Mouse (Mus musculus) urinary bladder, postnatal 14 days (tissue): ENCODE results near the gene Ssc4d.

Experiments
- DNase-seq: peaks from one replicate; pipeline ENCODE4 v3.0.0; 2021; ENCODE audit warnings: low spot score

Gene Ssc4d

DNA sequence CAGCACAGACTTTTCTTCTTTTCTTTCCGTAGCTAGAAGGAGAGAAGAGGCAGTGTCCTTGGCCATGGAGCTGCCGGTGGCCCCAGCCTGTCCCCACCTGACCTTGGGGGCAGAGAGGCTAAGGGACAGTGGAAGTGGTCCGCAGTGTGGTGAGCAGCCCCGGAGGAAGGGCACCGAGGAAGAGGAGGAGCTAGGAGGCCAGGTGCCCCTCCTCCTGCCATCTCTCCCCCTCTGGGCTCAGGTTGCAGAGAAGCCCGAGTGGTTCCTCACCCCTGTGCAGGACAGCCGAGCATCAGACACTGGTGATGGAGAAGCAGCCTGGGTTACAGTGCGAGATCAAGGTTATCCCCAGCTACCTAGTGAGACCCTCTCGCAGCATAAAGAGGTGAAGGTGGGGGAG lies at the start of gene Ssc4d:
Gene Ssc4d, minus strand, starts transcription at position 167 of the 400 bp plus-strand sequence.
- DNase-seq: no peak

DNA sequence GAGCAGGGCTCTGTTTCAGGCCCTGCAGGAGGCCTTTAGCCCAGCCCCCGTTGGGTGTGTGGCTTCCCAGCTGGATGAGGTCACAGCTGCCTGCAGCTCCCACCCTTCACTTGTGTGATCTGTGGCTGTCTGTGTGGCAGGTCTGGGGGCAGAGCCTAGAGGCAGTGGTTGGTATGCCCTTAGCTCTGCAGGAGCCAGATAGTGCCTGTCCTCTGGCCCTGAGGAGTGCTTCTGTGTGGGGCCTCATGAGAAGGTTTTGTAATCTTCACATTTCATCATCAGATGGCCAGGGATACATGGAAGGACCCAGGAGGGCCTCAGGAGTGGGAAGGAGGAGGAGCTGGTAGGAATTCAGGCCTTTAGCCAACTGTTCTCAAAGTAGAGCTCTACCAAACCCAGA lies 45.6 kb upstream of the Ssc4d start:
- no peak for DNase-seq

DNA sequence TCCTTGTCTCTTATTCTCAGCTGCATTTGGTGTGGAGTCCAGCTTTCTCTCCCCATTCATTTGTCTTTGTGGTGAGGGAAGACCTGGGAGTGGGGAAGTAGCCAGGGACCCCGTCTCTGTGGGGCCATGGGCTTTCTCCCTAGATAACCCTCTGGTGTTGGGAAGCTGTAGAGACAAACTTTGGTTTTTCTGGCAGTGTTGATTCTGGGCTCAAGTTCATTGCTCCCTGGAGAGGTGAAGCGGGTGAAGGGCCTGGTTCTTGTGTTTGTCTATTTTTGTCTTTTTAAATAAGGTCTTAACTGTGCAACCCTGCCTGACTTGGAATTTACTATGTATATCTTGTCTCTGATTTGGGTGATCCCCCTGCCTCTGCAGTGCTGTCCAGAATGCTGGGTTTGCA lies 44.4 kb upstream of the Ssc4d start:
- DNase-seq: no peak

DNA sequence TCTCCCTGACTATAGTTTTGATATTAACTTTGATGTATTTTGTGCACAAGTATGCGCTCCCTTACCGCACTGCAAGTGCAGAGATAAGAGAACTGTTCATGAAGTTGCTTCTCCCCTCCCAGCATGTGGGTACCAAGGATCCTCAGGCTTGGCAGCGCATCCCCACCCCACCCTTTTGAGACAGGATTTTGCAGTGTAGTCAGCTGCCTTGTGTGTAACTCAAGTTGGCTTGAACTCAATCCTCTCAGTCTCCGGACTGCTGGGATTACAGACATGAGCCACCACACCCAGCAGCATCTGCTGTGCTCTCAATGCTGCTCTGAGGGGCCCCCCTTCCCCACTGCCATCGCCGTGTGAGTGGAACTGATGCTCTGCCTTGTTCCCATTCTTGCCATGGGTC lies 42.9 kb upstream of the Ssc4d start:
- DNase-seq: peak; percentile 26

DNA sequence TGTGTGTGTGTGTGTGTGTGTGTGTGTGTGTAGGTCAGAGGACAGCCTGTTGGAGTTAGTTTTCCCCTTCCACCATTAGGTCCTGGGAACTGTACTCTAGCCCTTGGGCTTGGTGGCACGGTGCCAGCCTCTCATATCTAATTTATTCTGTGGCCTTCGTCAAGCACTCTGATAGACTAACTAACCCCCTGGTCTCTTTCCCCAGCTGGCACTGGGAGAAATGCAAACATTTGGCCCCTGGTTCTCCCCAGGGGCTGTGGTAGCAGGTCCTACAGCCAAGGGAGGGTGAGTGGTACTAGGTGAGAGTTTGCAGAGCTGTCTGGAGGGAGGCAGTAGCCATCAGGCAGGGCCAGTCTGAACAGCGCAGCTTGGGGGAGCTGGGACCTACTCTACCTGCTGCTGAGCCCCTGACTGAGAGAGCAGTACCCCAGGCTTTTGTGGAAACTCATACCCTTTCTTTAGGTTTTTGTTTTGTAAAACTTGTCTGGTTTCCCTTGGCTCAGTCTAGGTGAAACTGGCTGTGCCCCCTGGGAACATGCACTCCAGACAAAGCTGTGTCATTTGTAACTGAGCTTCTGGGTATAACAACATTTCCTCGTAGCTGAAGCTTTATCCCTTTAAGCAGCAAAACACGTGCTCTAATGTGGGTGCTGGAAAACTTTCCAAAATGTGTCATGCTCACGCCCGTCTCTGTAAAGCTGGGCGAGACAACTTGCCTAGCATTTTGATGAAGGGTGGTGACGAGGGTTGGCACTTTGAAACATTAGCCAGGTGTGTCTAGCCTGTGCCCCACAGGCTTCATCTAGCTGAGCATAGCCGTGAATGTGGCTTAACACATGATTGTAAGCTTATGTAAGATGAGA lies 41.9 kb upstream of the Ssc4d start:
- DNase-seq: peak; percentile 67

DNA sequence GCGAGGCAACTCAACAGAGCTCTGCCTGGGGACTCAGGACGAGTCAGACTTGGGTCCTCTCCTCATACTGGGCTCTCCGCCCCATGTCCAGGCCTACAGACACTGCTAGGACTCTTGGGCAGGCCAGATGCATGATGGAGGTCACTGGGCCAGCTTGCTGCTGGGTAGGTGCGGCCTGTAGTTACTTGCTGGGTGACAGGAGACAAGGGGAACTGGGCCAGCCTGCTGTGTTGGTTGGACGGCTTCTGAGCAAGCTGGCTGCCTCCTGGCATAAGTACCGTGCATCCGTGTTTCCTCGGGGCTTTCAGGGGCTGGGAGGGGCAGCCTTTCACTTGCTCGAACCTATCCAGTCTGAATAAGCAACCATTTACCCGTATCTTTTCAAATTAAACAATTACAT lies 41.3 kb upstream of the Ssc4d start:
- peak; percentile 80 for DNase-seq

DNA sequence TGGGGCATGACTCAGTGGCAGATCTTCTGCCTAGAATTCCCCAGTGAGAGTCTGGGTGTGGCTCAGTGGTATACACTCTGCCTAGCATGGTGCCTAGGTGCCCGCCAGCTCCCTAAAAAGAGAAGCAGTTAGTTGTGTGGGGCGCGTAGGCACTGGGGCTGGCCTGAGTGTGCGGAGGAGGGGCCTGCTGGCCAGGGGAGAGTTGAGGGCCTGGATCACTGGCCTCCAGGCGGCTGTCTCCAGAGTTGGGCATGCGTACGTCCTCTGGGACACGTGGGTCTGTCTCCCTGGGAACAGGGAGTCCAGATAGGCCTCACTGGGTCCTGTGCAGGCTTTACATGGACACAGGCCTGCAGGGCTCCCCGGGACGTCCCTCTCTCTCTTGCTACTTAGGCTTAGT lies 40.5 kb upstream of the Ssc4d start:
- peak; percentile 32 for DNase-seq

DNA sequence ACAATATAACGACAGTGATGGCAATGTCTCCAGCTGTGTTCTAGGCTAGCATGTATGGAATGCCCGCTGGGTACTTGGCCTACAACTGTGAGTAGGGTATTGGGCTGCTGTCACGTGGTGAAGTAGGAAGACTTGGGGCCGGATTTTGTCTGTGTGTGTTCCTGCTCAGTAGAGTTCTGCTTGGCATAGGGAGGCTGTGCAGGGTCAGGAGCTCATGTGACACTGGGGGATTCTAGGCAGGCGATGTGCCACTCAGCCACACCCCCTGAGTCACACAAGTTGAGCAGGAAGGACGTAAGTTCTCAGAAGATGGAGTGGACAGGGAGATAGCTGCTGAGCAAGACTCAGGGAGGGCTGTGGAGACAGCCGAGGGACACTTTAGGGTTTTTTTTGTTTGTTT lies 33.4 kb upstream of the Ssc4d start:
- no peak for DNase-seq

DNA sequence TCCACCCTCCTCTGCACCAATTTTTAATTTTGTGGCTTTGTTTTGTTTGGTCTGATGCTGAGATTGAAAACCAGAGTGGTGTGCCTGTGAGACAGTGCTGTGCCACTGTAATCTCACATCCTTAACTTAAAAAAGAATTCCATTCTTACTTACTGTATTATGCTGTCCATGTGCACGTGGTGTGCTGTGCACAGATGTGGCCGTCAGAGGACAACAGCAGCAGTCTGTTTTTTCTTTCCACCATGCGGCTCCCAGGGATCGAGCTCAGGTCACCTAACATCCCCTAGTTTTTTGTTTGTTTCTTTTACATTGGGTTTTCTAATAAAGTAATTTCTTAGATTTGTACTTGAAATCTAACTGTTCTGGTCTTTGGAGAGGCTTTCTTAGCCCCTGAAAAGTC lies 30.2 kb upstream of the Ssc4d start:
- no peak for DNase-seq

DNA sequence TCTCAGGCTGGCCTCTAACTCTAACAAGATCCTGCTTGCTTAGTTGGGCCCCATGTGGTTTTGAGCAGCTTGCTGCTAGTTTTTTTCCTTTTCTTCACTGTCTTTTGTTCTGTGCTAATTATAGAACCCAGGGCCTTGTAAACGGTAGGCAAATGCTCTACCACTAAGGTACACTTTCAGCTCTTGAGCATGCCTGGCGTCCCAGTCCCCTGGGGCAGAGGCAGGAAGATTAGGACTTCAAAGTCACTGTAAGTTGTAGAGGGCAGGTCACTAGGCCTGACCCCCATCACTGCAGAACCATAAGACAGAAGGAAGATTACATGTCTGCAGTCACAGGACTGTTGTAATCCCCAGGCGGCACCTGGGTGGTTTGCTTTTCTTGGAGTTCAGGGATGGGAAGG lies 28.4 kb upstream of the Ssc4d start:
- DNase-seq: no peak

DNA sequence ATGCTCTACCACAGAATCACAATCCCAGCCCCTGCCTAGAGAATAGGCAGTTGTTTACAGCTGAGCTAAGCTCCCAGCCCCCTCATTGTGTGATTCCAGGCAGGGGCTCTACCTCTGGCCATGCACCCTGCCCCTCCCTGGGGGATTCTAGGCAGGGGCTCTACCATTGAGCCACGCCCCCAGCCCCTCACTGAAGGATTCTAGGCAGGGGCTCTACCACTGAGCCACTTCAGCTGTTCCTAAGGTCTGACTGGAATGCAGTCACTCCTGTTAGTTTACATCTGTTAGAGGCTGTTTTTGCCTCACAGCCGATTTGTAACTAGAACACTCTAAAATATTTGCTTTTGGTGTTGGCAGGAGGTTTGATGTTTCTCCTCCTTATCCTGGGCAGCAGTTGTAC lies 28.0 kb upstream of the Ssc4d start:
- DNase-seq: no peak

DNA sequence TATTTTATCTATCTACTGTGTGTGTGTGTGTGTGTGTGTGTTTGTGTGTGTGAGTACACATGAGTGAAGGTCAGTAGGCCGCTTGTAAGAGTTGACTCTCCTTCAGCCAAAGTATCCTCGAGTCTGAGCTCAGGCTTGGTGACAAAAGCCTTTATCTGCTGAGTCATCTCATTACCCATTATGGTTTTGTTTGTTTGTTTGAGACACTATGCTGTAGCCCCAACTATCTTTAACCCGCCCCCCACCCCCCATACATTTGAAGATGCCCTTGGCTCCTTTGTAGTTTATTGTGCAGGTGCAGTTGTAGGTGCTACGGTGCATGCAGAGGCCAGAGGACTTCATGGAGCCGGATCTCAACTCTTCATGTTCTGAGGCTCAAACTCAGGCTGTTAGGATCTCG lies 26.9 kb upstream of the Ssc4d start:
- no peak for DNase-seq

DNA sequence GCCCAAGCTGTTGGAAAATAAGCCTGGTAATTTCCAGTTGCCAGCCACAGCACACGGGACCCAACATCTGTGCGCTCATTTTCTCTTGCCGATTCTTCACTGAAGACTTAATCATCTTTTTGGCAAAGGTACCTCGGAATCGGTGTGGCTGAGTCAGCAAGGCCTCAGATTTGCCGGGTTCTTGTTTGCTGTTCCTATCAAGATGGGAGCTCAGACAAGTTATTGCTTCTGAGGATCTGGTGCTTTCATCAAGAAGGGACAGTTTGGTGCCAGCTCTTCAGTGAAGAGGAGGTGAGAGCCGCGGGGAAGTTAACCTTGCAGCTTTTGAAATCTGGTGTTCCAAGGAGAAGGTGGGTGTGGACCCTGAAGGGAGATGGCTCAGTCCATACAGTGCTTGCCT lies 21.8 kb upstream of the Ssc4d start:
- no peak for DNase-seq

DNA sequence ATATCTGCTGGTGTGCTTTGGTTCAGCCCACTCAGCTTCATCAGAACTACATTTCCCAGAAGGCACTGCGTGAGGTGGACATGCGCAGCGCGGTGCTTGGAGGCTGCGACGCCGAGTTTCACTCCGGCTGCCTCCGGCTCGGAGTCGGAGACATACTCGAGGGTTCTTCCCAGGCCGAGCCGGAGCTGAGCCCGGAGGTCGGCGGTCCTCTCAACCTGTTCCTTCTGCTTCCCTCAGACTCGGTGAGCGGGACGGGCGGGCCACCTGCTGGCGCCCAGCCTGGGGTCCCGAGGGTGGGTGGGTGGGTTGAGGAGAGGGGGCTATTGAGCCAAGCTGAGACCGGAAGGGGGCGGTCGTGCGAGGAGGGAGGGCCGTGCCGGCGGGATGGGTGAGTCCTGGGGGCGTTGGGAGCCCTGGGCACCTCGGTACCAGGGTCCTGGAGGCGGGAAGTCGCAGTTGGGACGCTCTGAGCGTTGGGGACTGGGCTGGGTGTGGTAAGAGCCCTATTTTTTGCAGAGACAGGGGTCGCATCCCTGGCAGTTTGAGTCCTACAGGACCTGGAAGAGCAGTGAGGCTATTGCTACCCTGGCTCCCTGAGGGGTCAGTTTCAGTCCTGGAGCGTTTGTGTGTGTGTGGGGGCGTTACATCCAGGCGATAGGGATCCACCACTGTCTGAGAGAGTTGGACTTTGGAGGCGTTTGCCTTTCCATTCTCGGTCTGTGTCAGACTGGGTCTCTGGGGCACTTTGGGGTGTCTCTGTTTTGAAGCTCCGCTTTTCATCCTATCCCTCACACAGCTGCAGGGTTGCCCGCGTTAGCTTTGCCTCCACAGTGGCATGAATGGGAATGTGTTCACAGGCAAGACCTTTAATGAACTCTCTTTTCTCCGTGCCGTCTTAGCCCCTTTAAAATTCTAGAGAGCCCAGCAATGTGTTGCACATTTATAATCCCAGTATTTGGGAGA lies 20.7 kb upstream of the Ssc4d start, which contains the start of gene Dtx2:
Gene Dtx2, plus strand, starts transcription at position 76 of the 963 bp plus-strand sequence.
- DNase-seq: peak; percentile 90

DNA sequence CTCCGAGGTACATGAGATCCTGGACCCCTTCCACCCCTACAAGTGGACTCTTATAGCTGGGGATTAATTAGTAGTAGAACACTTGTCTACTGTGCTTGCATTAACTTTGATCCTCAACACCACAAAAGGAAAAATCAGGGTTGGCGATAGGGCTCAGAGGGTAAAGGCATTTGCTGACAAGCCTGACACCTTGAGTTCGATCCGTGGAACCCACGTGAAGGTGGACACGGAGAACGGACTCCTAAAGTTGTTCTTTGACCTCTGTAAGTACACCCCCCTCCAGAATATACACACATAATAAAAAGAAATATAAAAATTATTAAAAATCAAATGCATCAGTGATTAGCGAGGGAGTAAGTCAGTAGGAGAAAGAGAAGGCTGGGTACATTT lies 20.0 kb upstream of the Ssc4d start:
- DNase-seq: no peak

DNA sequence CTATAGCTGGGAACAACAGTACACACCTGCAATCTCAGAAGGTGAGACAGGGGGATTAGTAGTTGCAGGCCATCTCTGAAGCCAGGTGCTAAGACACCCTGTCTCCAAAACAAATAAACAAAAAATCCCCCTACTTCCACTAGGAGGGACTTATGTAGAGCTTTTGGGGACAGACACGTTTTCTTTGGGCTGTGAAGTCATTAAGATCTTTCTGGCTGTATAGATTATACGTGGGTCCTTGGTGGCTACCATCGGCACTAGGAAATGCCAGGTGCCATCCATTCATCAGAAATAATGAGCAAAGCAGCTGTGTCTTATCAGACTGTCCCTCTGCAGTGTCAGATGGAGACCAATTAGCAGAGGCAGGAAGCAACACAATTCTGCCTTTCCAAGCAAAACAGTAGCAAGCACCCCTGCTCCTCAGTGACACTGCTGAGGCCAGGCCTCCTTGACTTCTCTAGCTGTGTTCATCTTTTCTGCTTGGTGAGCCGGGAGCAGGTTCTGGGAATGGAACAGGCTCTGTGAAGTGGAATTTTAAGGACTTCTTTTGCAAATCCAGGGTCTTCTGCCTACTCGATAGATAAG lies 19.1 kb upstream of the Ssc4d start:
- no peak for DNase-seq

DNA sequence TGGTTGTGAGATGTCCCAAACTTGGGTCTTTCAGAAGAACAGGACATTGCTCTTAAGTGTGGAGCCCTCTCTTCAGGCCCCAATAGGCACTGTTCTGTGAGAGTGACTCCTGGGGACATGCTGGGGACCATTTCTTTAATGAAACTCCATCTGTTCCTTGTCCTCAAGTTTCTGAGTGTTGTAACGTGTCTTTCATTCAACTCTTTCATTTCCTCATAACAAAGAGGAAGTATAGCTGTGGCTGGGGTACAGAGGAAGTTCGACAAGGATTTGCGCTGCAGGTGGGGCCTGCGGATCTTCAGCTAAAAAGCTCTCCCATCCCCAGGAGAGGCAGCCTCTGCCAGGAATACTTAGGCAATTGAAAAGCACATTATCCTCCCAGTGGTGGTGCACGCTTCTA lies 16.3 kb upstream of the Ssc4d start:
- no peak for DNase-seq

DNA sequence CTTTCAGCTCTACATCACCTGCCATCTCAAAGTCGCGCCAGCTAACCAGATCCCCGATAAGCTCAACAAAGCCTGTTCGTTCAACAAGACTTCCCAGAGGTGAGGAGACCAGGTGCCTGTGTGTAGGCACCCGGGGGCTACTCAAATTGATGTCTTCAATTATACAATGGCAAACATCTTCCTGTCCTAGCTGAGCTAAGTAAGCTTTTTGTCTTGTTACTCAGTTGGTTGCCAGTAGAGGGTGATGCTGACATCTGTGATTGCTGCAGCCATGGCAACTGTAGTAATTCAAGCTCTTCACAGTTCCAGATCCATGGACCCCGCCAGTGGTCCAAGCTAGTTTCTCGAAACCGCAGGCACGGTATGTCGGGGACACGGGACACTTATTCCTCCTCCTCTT lies 12.9 kb upstream of the Ssc4d start:
- DNase-seq: no peak

DNA sequence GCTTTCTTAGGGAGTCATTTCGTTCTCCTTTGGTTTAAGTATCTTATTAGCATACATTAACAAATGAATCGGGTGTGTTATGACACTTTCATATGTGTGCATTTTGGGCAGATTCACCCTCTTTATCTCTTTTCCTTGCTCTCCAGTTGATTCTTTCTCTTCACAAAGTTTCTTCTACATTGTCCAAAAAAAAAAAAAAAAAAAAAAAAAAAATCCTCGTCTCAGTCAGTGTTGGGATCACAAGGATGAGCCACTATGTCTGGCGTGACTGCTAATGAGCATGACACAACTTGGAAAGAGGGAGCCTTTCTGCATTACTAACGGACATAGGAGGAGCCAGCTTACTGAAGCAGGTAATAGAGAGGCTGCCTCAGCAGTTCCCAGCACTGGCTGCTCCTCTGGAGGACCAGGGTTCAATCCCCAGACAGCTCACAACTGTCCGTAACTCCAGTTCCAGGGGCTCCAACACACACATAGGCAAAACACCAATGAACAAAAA lies 10.3 kb upstream of the Ssc4d start:
- no peak for DNase-seq

DNA sequence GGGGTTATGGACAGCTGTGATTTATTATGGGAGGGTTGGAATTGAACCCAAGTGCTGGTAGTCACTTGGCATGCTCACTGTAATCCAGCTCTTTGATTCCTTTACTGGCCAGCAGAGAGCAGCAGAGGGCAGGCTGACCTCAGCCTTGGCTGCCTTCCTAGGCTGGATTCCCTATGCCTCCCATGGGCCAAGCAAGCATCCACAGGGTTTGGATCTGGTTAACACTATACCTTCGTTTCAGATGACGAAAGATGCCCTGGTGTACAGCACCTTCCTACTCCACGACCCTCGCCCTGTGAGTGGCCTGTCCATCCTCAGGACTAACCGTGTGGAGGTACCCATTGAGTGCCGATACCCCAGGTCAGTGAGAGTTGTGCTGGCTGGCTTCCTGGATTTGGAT lies 8.1 kb upstream of the Ssc4d start:
- DNase-seq: peak; percentile 64

DNA sequence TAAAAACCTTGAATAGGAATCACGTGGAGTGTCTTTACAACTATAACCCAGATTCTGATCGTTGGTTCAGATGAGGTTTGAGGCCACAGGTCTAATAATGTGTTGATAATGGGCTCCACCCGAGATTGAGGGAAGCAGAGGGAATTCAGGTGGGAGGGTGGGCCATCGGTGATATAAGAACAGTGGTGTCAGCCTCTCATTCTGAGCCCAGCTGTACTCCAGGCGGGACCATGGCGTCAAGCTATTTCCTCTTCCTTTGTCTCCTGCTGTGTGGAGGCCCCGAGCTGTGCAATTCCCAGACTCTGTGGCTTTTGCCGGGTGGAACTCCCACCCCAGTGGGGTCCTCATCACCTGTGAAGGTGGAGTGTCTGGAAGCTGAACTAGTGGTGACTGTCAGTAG lies 5.6 kb upstream of the Ssc4d start, which contains the start of gene Zp3:
Gene Zp3, plus strand, starts transcription at position 196 of the 400 bp plus-strand sequence.
- DNase-seq: no peak

DNA sequence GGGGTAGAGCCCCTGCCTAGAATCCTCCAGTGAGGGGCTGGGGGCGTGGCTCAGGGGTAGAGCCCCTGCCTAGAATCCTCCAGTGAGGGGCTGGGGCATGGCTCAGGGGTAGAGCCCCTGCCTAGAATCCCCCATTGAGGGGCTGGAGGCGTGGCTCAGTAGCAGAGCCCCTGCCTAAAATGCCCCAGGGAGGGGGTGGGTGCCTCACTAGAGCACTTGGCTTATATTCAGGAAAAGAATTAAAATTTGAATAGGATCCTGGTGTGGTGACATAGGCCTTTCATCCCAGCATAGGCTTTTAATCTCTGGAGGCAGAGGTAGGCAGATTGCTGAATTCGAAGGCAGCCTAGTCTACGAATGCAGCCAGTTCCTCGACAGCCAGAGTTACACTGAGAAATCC lies 5.0 kb upstream of the Ssc4d start:
- DNase-seq: no peak
